Mouse (Mus musculus) kidney, embryonic 16.5 days (tissue): ENCODE results near the gene Tyk2. TPM values are rescaled to one million over a fixed set of nuclear protein-coding genes. Genes with fewer than 3 reads are reported as not detected.

Source experiments
- ATAC-seq: fragments of 200-750 bp; cut with Nextera tagmentation; 2 replicates; pipeline ENCODE4 v1.8.0; 2017; ENCODE audit warnings: moderate TSS enrichment; ENCODE audit not compliant: low FRiP score, low TSS enrichment
- H3K27ac ChIP-seq: fragments of 300-500 bp; sonication (generic); 2 replicates; pipeline ENCODE4 v1.5.1; 2014; ENCODE audit warnings: low read length
- H3K27me3 ChIP-seq: fragments of 300-500 bp; sonication (generic); 2 replicates; pipeline ENCODE4 v1.6.1; 2014; ENCODE audit warnings: low read length, control low read depth, mixed read lengths; ENCODE audit not compliant: insufficient read depth
- H3K36me3 ChIP-seq: fragments of 300-500 bp; sonication (generic); 2 replicates; pipeline ENCODE4 v1.6.1; 2014; ENCODE audit warnings: low read length, control low read depth, mixed read lengths; ENCODE audit not compliant: insufficient read depth
- H3K4me1 ChIP-seq: fragments of 300-500 bp; sonication (generic); 2 replicates; pipeline ENCODE4 v1.6.1; 2014; ENCODE audit warnings: low read length, control low read depth, mixed read lengths; ENCODE audit not compliant: insufficient read depth
- H3K4me2 ChIP-seq: fragments of 300-500 bp; sonication (generic); replicated peaks from 2 replicates; pipeline ENCODE4 v1.6.1; 2014; ENCODE audit warnings: low read depth, low read length
- H3K4me3 ChIP-seq: fragments of 300-500 bp; sonication (generic); 2 replicates; pipeline ENCODE4 v1.5.1; 2014; ENCODE audit warnings: mild to moderate bottlenecking, low read length
- H3K9ac ChIP-seq: fragments of 300-500 bp; sonication (generic); replicated peaks from 2 replicates; pipeline ENCODE4 v1.6.1; 2014; ENCODE audit warnings: low read length
- H3K9me3 ChIP-seq: fragments of 300-500 bp; sonication (generic); 2 replicates; pipeline ENCODE4 v1.6.1; 2016; ENCODE audit warnings: low read length, control low read depth
- WGBS: fragments of 180-500 bp; shearing (Covaris S2); extraction: QIAGEN DNeasy Blood & Tissue Kit; methylation state at CpG from one replicate; pipeline ENCODE4 v1.1.7; 2014; 5-methylcytosine and 5-hydroxymethylcytosine counted together
- microRNA-seq: library from miRNA; unstranded; fragments of <30 nt; microRNA quantifications from one replicate; pipeline ENCODE4, GENCODE M21; 2016
- polyA plus RNA-seq: library from polyadenylated mRNA; unstranded; fragments of >200 nt; fragmentation: Nextera tagmentation; extraction: Ambion mirVana; gene quantifications from 2 replicates; pipeline ENCODE4 v1.2.1, GENCODE M21; 2015

Gene Tyk2
- polyA plus RNA-seq, 1 experiment from 2014 or later: 16.1 TPM

- WGBS: 2% methylated on average over 58 of the region's 58 CpGs
- peaks cover 41% of the 10 kb centered on the region for H3K36me3 ChIP-seq
- H3K4me2 ChIP-seq: peak within 1 kb of the TSS; percentile 83
- no peaks in the 10 kb centered on the region for H3K27me3 ChIP-seq
- peak within 1 kb of the TSS; percentile 87 for H3K4me3 ChIP-seq
- H3K9me3 ChIP-seq: no peaks in the 10 kb centered on the region
- H3K4me1 ChIP-seq: peaks cover 10% of the 10 kb centered on the region
- H3K27ac ChIP-seq: peak within 1 kb of the TSS; percentile 76
- ATAC-seq: peak; percentile 94
- peak within 1 kb of the TSS; percentile 89 for H3K9ac ChIP-seq
These were observed 57.8 kb downstream of the Tyk2 start, which contains the start of the genes Gm49373 and Fdx1l for GRCm38 (mm10) chr9:21073044-21073840. Gene Gm49373, minus strand, starts transcription at chr9:21073096. Gene Fdx1l, minus strand, starts transcription at chr9:21073614.

- Histone ChIP-seq H3K27ac (peak overlapping the region; percentile 76; the same call in 1 of the 2 replicates), H3K36me3 (peaks cover 39% of the 10 kb centered on the region)
- WGBS: 7% methylated on average over 4 of the region's 4 CpGs
These were observed 58.4 kb downstream of the Tyk2 start for GRCm38 (mm10) chr9:21072641-21073040.

GRCm38 (mm10) chr9:21067006-21067684 is 63.9 kb downstream of the Tyk2 start, which contains the start of gene Zglp1:
Gene Zglp1, minus strand, starts transcription at chr9:21067093.
- no peak within 1 kb of the TSS for H3K4me2 ChIP-seq
- no peak within 1 kb of the TSS for H3K9ac ChIP-seq
- H3K4me1 ChIP-seq: peaks cover 3% of the 10 kb centered on the region
- ATAC-seq: no peak
- H3K27me3 ChIP-seq: no peaks in the 10 kb centered on the region
- peaks cover 45% of the 10 kb centered on the region; the same call in 1 of the 2 replicates for H3K36me3 ChIP-seq
- no peaks in the 10 kb centered on the region for H3K9me3 ChIP-seq
- no peak within 1 kb of the TSS for H3K4me3 ChIP-seq
- H3K27ac ChIP-seq: no peak within 1 kb of the TSS
- 90% methylated on average over 27 of the region's 27 CpGs for WGBS

More at GRCm38 (mm10) chr9:21072641-21073040, 58.4 kb downstream of the Tyk2 start:
- 0 out of 2 replicates have a peak, but pooled peaks have one; percentile 8 for ATAC-seq
- H3K9ac ChIP-seq: peak overlapping the region; percentile 89
- no peaks in the 10 kb centered on the region for H3K9me3 ChIP-seq
- H3K27me3 ChIP-seq: no peaks in the 10 kb centered on the region
- peak overlapping the region; percentile 87 for H3K4me3 ChIP-seq
- peaks cover 10% of the 10 kb centered on the region for H3K4me1 ChIP-seq
- H3K4me2 ChIP-seq: peak overlapping the region; percentile 83

GRCm38 (mm10) chr9:21062928-21063327 is 68.1 kb downstream of the Tyk2 start:
- Histone ChIP-seq H3K9ac (no peak overlapping the region), H3K36me3 (peaks cover 33% of the 10 kb centered on the region; the same call in 1 of the 2 replicates), H3K4me3 (no peak overlapping the region), H3K9me3 (no peaks in the 10 kb centered on the region), H3K27ac (no peak overlapping the region), H3K27me3 (no peaks in the 10 kb centered on the region), H3K4me1 (no peaks in the 10 kb centered on the region), H3K4me2 (no peak overlapping the region)
- WGBS: 86% methylated on average over 2 of the region's 2 CpGs
- ATAC-seq: no peak

Small RNA genes lying within 50 kb of the gene (microRNA-seq; reads per million reads assigned to microRNA genes)
- gene Mir7082: not detected

Other genes starting within 250 kb of the Tyk2 start
- 94.3 and 95.3 TPM in 2 replicates for gene Ppan, start 243.1 kb downstream of the Tyk2 start, polyA plus RNA-seq
- 299 and 319 TPM in 2 replicates for gene Eif3g, start 232.6 kb downstream of the Tyk2 start, polyA plus RNA-seq
- 107 and 110 TPM in 2 replicates for gene Dnmt1, start 171.4 kb downstream of the Tyk2 start, polyA plus RNA-seq
- 35.1 and 37.7 TPM in 2 replicates for gene S1pr2, start 154.5 kb downstream of the Tyk2 start, polyA plus RNA-seq
- 161 and 169 TPM in 2 replicates for gene Mrpl4, start 128.5 kb downstream of the Tyk2 start, polyA plus RNA-seq
- 14.2 and 18.0 TPM in 2 replicates for gene Icam1, start 115.3 kb downstream of the Tyk2 start, polyA plus RNA-seq
- gene Icam4, start 101.9 kb downstream of the Tyk2 start, polyA plus RNA-seq: 0.84 and 0.91 TPM in 2 replicates
- gene Icam5, start 99.2 kb downstream of the Tyk2 start, polyA plus RNA-seq: 0.39 and 0.45 TPM in 2 replicates
- 0.59 and 0.64 TPM in 2 replicates for gene Zglp1, start 64.2 kb downstream of the Tyk2 start, polyA plus RNA-seq
- gene Gm49373, start 58.1 kb downstream of the Tyk2 start, polyA plus RNA-seq: 0.77 and 0.84 TPM in 2 replicates
- gene Fdx1l, start 57.6 kb downstream of the Tyk2 start, polyA plus RNA-seq: 56.1 and 65.7 TPM in 2 replicates
- 2.1 and 3.7 TPM in 2 replicates for gene Gm38431, start 39.2 kb downstream of the Tyk2 start, polyA plus RNA-seq
- gene Raver1, start 39.2 kb downstream of the Tyk2 start, polyA plus RNA-seq: 66.8 and 78.7 TPM in 2 replicates
- gene Cdc37, start 18.7 kb upstream of the Tyk2 start, polyA plus RNA-seq: 359 and 386 TPM in 2 replicates
- 14.3 and 15.3 TPM in 2 replicates for gene Pde4a, start 34.5 kb upstream of the Tyk2 start, polyA plus RNA-seq
- gene Keap1, start 108.1 kb upstream of the Tyk2 start, polyA plus RNA-seq: 67.4 and 68.1 TPM in 2 replicates
- gene S1pr5, start 117.2 kb upstream of the Tyk2 start, polyA plus RNA-seq: 0.13 and 0.14 TPM in 2 replicates
- 58.7 and 64.1 TPM in 2 replicates for gene Atg4d, start 134.1 kb upstream of the Tyk2 start, polyA plus RNA-seq
- 14.6 and 20.0 TPM in 2 replicates for gene Kri1, start 156.7 kb upstream of the Tyk2 start, polyA plus RNA-seq
- gene Cdkn2d, start 160.2 kb upstream of the Tyk2 start, polyA plus RNA-seq: 50.9 and 51.7 TPM in 2 replicates
- 45.2 and 48.9 TPM in 2 replicates for gene Ap1m2, start 181.1 kb upstream of the Tyk2 start, polyA plus RNA-seq
- 116 and 122 TPM in 2 replicates for gene Slc44a2, start 189.5 kb upstream of the Tyk2 start, polyA plus RNA-seq
- gene Ilf3, start 236.6 kb upstream of the Tyk2 start, polyA plus RNA-seq: 208 and 220 TPM in 2 replicates